Mouse (Mus musculus): ENCODE measurements at regions not wholly inside any gene's neighbourhood (a gene's known extent, or its start where the extent isn't known, plus 50 kb on each side); places are given as distances from the start of the nearest gene placed in this dataset.

DNA sequence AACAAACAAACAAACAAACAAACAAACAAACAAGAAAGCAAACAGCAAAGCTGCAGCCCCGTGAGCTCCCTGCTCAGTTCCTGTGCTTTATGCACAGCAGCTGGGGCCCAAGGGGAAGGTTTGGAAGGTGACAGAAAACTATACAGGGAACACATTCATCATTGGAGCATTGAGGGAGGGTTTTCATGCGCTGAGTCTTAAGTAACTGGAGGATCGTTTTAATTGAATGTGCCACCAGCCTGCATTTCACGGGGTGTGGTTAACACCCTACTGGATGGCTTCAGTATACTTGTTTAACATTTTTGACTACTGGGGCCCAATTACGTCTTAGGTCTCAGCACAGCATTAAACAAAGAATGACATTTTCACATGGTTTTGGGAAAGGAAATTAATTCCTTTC, 331.9 kb upstream of the Prkcq start:
- Histone ChIP-seq H3K4me3 (replicated peaks; ENCODE audit: control insufficient read depth, low read depth, low read length) (no peak overlapping the region), H3K4me1 (ENCODE audit: control insufficient read depth, insufficient read depth, low read length) (no peaks in the 10 kb centered on the region), H3K27ac (ENCODE audit: control insufficient read depth, insufficient read depth, low read depth, low read length, poor library complexity) (no peak overlapping the region)
- WGBS, result 70% methylated on average over 5 of the region's 5 CpGs
- no peak for TF ChIP-seq POLR2A (IDR thresholded peaks at IDR 0.05; ENCODE audit: borderline replicate concordance, control insufficient read depth, low read depth, low read length)
- no peak for TF ChIP-seq CTCF (IDR thresholded peaks at IDR 0.05; ENCODE audit: control insufficient read depth, insufficient read depth, low read length)

DNA sequence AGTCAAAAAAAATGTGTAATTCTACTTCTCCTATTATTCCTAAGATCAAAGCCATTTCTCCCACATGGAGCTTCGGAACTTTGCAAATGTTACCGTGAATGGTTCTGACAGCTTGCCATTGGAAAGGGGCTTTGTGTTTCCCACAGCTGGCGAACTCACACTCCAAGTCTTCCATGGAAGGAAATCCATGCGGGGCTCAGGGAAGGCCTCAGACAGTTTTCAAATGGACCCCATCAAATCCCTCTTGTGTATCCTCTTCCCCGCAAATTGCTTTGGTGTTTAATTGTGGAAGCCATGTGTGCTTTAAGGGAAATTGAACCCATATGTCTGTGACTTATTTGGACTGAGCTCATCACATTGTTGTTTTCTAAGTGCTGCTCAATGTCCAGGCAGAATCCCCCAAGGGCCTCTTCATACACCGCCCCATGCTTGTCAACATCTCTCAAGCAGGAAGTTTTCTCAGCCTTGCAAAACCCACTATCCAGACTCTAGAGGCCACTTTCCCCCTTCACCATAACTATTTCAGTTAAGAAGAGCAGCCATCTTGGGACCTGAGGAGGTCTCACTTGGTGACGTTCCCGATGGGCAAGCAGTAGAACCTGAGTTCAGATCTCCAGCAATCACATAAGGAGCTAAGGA, 310.1 kb upstream of the Prkcq start:
- WGBS, result 78% methylated on average over 8 of the region's 8 CpGs
- TF ChIP-seq CTCF (IDR thresholded peaks at IDR 0.05; ENCODE audit: control insufficient read depth, insufficient read depth, low read length) (no peak), POLR2A (IDR thresholded peaks at IDR 0.05; ENCODE audit: borderline replicate concordance, control insufficient read depth, low read depth, low read length) (no peak)
- H3K4me1 ChIP-seq (ENCODE audit: control insufficient read depth, insufficient read depth, low read length), result no peaks in the 10 kb centered on the region
- H3K27ac ChIP-seq (ENCODE audit: control insufficient read depth, insufficient read depth, low read depth, low read length, poor library complexity), result no peak overlapping the region
- no peak overlapping the region for H3K4me3 ChIP-seq (replicated peaks; ENCODE audit: control insufficient read depth, low read depth, low read length)

- no peaks in the 10 kb centered on the region for H3K4me1 ChIP-seq (ENCODE audit: control insufficient read depth, insufficient read depth, low read length)
- no peak overlapping the region for H3K4me3 ChIP-seq (replicated peaks; ENCODE audit: control insufficient read depth, low read depth, low read length)
- no peak for TF ChIP-seq POLR2A (IDR thresholded peaks at IDR 0.05; ENCODE audit: borderline replicate concordance, control insufficient read depth, low read depth, low read length)
- WGBS, result 83% methylated on average over 2 of the region's 2 CpGs
- H3K27ac ChIP-seq (ENCODE audit: control insufficient read depth, insufficient read depth, low read depth, low read length, poor library complexity), result no peak overlapping the region
Observed at GRCm38 (mm10) chr2:10864451-10864850, 307.5 kb upstream of the Prkcq start.

GRCm38 (mm10) chr2:10874303-10874702, 297.6 kb upstream of the Prkcq start:
- no peaks in the 10 kb centered on the region for H3K4me1 ChIP-seq (ENCODE audit: control insufficient read depth, insufficient read depth, low read length)
- no peak overlapping the region for H3K27ac ChIP-seq (ENCODE audit: control insufficient read depth, insufficient read depth, low read depth, low read length, poor library complexity)
- H3K4me3 ChIP-seq (replicated peaks; ENCODE audit: control insufficient read depth, low read depth, low read length), result no peak overlapping the region
- TF ChIP-seq POLR2A (IDR thresholded peaks at IDR 0.05; ENCODE audit: borderline replicate concordance, control insufficient read depth, low read depth, low read length) (no peak), CTCF (IDR thresholded peaks at IDR 0.05; ENCODE audit: control insufficient read depth, insufficient read depth, low read length) (no peak)
- 78% methylated on average over 4 of the region's 4 CpGs for WGBS

DNA sequence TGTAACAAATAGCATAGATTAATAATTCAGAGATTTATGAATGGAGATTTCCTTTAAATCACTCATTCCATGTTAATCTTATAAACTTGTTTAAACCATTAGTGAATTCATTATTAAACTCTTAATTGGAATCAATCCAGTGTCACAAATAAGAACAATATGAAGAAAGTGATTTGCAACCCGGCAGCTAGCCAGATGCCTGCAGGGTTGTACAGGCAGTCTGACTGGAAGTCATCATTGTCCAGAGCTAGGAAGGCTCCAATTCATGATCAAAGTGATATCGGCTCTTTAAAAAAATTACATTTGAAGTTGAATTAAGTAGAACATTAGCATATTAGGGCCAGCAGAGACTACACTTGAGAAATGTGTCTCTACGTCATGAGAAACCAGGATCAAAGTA, 270.0 kb upstream of the Prkcq start:
- Histone ChIP-seq H3K4me1 (ENCODE audit: control insufficient read depth, insufficient read depth, low read length) (no peaks in the 10 kb centered on the region), H3K4me3 (replicated peaks; ENCODE audit: control insufficient read depth, low read depth, low read length) (no peak overlapping the region), H3K27ac (ENCODE audit: control insufficient read depth, insufficient read depth, low read depth, low read length, poor library complexity) (no peak overlapping the region)
- 82% methylated on average over 3 of the region's 3 CpGs for WGBS
- no peak for TF ChIP-seq CTCF (IDR thresholded peaks at IDR 0.05; ENCODE audit: control insufficient read depth, insufficient read depth, low read length)

GRCm38 (mm10) chr2:10919955-10920354, 252.0 kb upstream of the Prkcq start:
- Histone ChIP-seq H3K27ac (ENCODE audit: control insufficient read depth, insufficient read depth, low read depth, low read length, poor library complexity) (no peak overlapping the region), H3K4me1 (ENCODE audit: control insufficient read depth, insufficient read depth, low read length) (no peaks in the 10 kb centered on the region), H3K4me3 (replicated peaks; ENCODE audit: control insufficient read depth, low read depth, low read length) (no peak overlapping the region)
- TF ChIP-seq CTCF (IDR thresholded peaks at IDR 0.05; ENCODE audit: control insufficient read depth, insufficient read depth, low read length), result no peak
- no peak for TF ChIP-seq POLR2A (IDR thresholded peaks at IDR 0.05; ENCODE audit: borderline replicate concordance, control insufficient read depth, low read depth, low read length)

GRCm38 (mm10) chr2:10920686-10921485, 251.0 kb upstream of the Prkcq start:
- Histone ChIP-seq H3K4me3 (replicated peaks; ENCODE audit: control insufficient read depth, low read depth, low read length) (no peak overlapping the region), H3K4me1 (ENCODE audit: control insufficient read depth, insufficient read depth, low read length) (no peaks in the 10 kb centered on the region), H3K27ac (ENCODE audit: control insufficient read depth, insufficient read depth, low read depth, low read length, poor library complexity) (no peak overlapping the region)
- TF ChIP-seq POLR2A (IDR thresholded peaks at IDR 0.05; ENCODE audit: borderline replicate concordance, control insufficient read depth, low read depth, low read length) (no peak), CTCF (IDR thresholded peaks at IDR 0.05; ENCODE audit: control insufficient read depth, insufficient read depth, low read length) (no peak)
- 64% methylated on average over 8 of the region's 8 CpGs for WGBS

GRCm38 (mm10) chr2:10921486-10922450, 250.1 kb upstream of the Prkcq start:
- 52% methylated on average over 13 of the region's 13 CpGs for WGBS
- Histone ChIP-seq H3K4me1 (ENCODE audit: control insufficient read depth, insufficient read depth, low read length) (no peaks in the 10 kb centered on the region), H3K4me3 (replicated peaks; ENCODE audit: control insufficient read depth, low read depth, low read length) (no peak overlapping the region), H3K27ac (ENCODE audit: control insufficient read depth, insufficient read depth, low read depth, low read length, poor library complexity) (no peak overlapping the region)
- TF ChIP-seq CTCF (IDR thresholded peaks at IDR 0.05; ENCODE audit: control insufficient read depth, insufficient read depth, low read length), result no peak
- no peak for TF ChIP-seq POLR2A (IDR thresholded peaks at IDR 0.05; ENCODE audit: borderline replicate concordance, control insufficient read depth, low read depth, low read length)

Measured in bone marrow, adult 2 months (tissue).